Mouse (Mus musculus) forebrain, embryonic 12.5 days (tissue): ENCODE data around the gene Ldhd. TPM values are rescaled to one million over a fixed set of nuclear protein-coding genes. Genes with fewer than 3 reads are reported as not detected.

Source experiments
- ATAC-seq: fragments of 200-750 bp; cut with Nextera tagmentation; 2 replicates; pipeline ENCODE4 v1.8.0; 2017; ENCODE audit warnings: moderate TSS enrichment; ENCODE audit not compliant: low FRiP score
- H3K27ac ChIP-seq: fragments of 300-500 bp; sonication (generic); 2 replicates; pipeline ENCODE4 v1.5.1; 2016; ENCODE audit warnings: mild to moderate bottlenecking
- H3K27me3 ChIP-seq: fragments of 300-500 bp; sonication (generic); 2 replicates; pipeline ENCODE4 v1.6.1; 2016; ENCODE audit warnings: mild to moderate bottlenecking
- H3K36me3 ChIP-seq: fragments of 300-500 bp; sonication (generic); replicated peaks from 2 replicates; pipeline ENCODE4 v1.6.1; 2016; ENCODE audit warnings: mild to moderate bottlenecking
- H3K4me1 ChIP-seq: fragments of 300-500 bp; sonication (generic); 2 replicates; pipeline ENCODE4 v1.6.1; 2016
- H3K4me2 ChIP-seq: fragments of 300-500 bp; sonication (generic); 2 replicates; pipeline ENCODE4 v1.6.1; 2016; ENCODE audit warnings: mild to moderate bottlenecking, moderate library complexity
- H3K4me3 ChIP-seq: fragments of 300-500 bp; sonication (generic); replicated peaks from 2 replicates; pipeline ENCODE4 v1.5.1; 2016; ENCODE audit warnings: mild to moderate bottlenecking
- H3K9ac ChIP-seq: fragments of 300-500 bp; sonication (generic); 2 replicates; pipeline ENCODE4 v1.6.1; 2016; ENCODE audit warnings: mild to moderate bottlenecking
- H3K9me3 ChIP-seq: fragments of 300-500 bp; sonication (generic); 2 replicates; pipeline ENCODE4 v1.6.1; 2016
- WGBS: fragments of 180-500 bp; shearing (Covaris S2); methylation state at CpG from one replicate; pipeline ENCODE4 v1.1.7; 2016; 5-methylcytosine and 5-hydroxymethylcytosine counted together
- polyA plus RNA-seq: library from polyadenylated mRNA; unstranded; fragments of >200 nt; fragmentation: Nextera tagmentation; extraction: Ambion mirVana; gene quantifications from 2 replicates; pipeline ENCODE4 v1.2.1, GENCODE M21; 2016

The Ldhd gene
- polyA plus RNA-seq: 0.24 and 0.50 TPM in 2 replicates

- peak within 1 kb of the TSS; percentile 37 for H3K4me2 ChIP-seq
- 33% methylated on average over 13 of the region's 13 CpGs for WGBS
- H3K27me3 ChIP-seq: no peaks in the 10 kb centered on the region
- 0 out of 2 replicates have a peak, but pooled peaks cover 4% of the 10 kb centered on the region for H3K36me3 ChIP-seq
- H3K27ac ChIP-seq: no peak within 1 kb of the TSS
- H3K4me3 ChIP-seq: peak within 1 kb of the TSS; percentile 19; the same call in 1 of the 2 replicates
- no peaks in the 10 kb centered on the region; the same call in 1 of the 2 replicates for H3K4me1 ChIP-seq
- ATAC-seq: no peak
- 0 out of 2 replicates have a peak within 1 kb of the TSS, but pooled peaks have one; percentile 29 for H3K9ac ChIP-seq
- H3K9me3 ChIP-seq: no peaks in the 10 kb centered on the region
These were observed at the start of gene Ldhd for GRCm38 (mm10) chr8:111630105-111630521. Ldhd (minus strand) TSS chr8:111630374.

GRCm38 (mm10) chr8:111678848-111679247 is 48.7 kb upstream of the Ldhd start:
- Histone ChIP-seq H3K9me3 (0 out of 2 replicates have a peak, but pooled peaks cover 10% of the 10 kb centered on the region), H3K36me3 (no peaks in the 10 kb centered on the region), H3K9ac (no peak overlapping the region), H3K4me1 (no peaks in the 10 kb centered on the region), H3K27ac (no peak overlapping the region), H3K27me3 (no peaks in the 10 kb centered on the region), H3K4me3 (no peak overlapping the region), H3K4me2 (no peak overlapping the region)
- 86% methylated on average over 7 of the region's 7 CpGs for WGBS
- ATAC-seq: no peak

GRCm38 (mm10) chr8:111678111-111678510 is 47.9 kb upstream of the Ldhd start:
- Histone ChIP-seq H3K27me3 (no peaks in the 10 kb centered on the region), H3K9ac (no peak overlapping the region), H3K4me1 (no peaks in the 10 kb centered on the region), H3K27ac (no peak overlapping the region), H3K9me3 (0 out of 2 replicates have a peak, but pooled peaks cover 10% of the 10 kb centered on the region), H3K36me3 (0 out of 2 replicates have a peak, but pooled peaks cover under 1% of the 10 kb centered on the region), H3K4me2 (no peak overlapping the region), H3K4me3 (no peak overlapping the region)
- peak; percentile 46; the same call in 1 of the 2 replicates for ATAC-seq
- WGBS: 30% methylated on average over 3 of the region's 3 CpGs

- peaks cover 14% of the 10 kb centered on the region for H3K36me3 ChIP-seq
- no peaks in the 10 kb centered on the region for H3K27me3 ChIP-seq
- no peaks in the 10 kb centered on the region for H3K4me1 ChIP-seq
- no peak for ATAC-seq
- H3K9me3 ChIP-seq: 0 out of 2 replicates have a peak, but pooled peaks cover 10% of the 10 kb centered on the region
- WGBS: 77% methylated on average over 8 of the region's 8 CpGs
- H3K9ac ChIP-seq: no peak overlapping the region
- H3K4me3 ChIP-seq: no peak overlapping the region
- H3K27ac ChIP-seq: no peak overlapping the region
- no peak overlapping the region for H3K4me2 ChIP-seq
These were observed 46.1 kb upstream of the Ldhd start for GRCm38 (mm10) chr8:111676237-111676636.

- Histone ChIP-seq H3K27me3 (no peaks in the 10 kb centered on the region), H3K4me2 (no peak overlapping the region), H3K27ac (no peak overlapping the region), H3K36me3 (peaks cover 42% of the 10 kb centered on the region), H3K9me3 (no peaks in the 10 kb centered on the region), H3K4me3 (no peak overlapping the region), H3K9ac (no peak overlapping the region), H3K4me1 (no peaks in the 10 kb centered on the region)
- no peak for ATAC-seq
- WGBS: 92% methylated on average over 2 of the region's 2 CpGs
These were observed 36.6 kb upstream of the Ldhd start for GRCm38 (mm10) chr8:111666751-111667150.

GRCm38 (mm10) chr8:111662473-111662872 is 32.3 kb upstream of the Ldhd start:
- peaks cover 2% of the 10 kb centered on the region for H3K4me1 ChIP-seq
- H3K9me3 ChIP-seq: no peaks in the 10 kb centered on the region
- H3K36me3 ChIP-seq: peaks cover 26% of the 10 kb centered on the region
- no peak for ATAC-seq
- H3K4me3 ChIP-seq: no peak overlapping the region
- H3K9ac ChIP-seq: no peak overlapping the region
- no peaks in the 10 kb centered on the region for H3K27me3 ChIP-seq
- 85% methylated on average over 3 of the region's 3 CpGs for WGBS
- H3K4me2 ChIP-seq: no peak overlapping the region
- H3K27ac ChIP-seq: no peak overlapping the region

GRCm38 (mm10) chr8:111658819-111659423 is 28.7 kb upstream of the Ldhd start:
- 92% methylated on average over 6 of the region's 6 CpGs for WGBS
- Histone ChIP-seq H3K36me3 (peaks cover 17% of the 10 kb centered on the region; the same call in 1 of the 2 replicates), H3K4me1 (peaks cover 8% of the 10 kb centered on the region), H3K27ac (no peak overlapping the region), H3K9ac (no peak overlapping the region), H3K27me3 (no peaks in the 10 kb centered on the region), H3K4me2 (no peak overlapping the region), H3K4me3 (no peak overlapping the region), H3K9me3 (no peaks in the 10 kb centered on the region)
- ATAC-seq: no peak

- Histone ChIP-seq H3K9me3 (no peaks in the 10 kb centered on the region), H3K4me3 (no peak overlapping the region), H3K4me1 (peaks cover 8% of the 10 kb centered on the region), H3K9ac (no peak overlapping the region), H3K36me3 (peaks cover 17% of the 10 kb centered on the region; the same call in 1 of the 2 replicates), H3K4me2 (no peak overlapping the region), H3K27ac (no peak overlapping the region), H3K27me3 (no peaks in the 10 kb centered on the region)
- ATAC-seq: no peak
- WGBS: 13% methylated on average over 1 of the region's 1 CpGs
These were observed 27.2 kb upstream of the Ldhd start for GRCm38 (mm10) chr8:111657312-111657854.

- Histone ChIP-seq H3K36me3 (no peaks in the 10 kb centered on the region), H3K27ac (no peak overlapping the region), H3K9ac (no peak overlapping the region), H3K4me1 (peaks cover 15% of the 10 kb centered on the region), H3K9me3 (no peaks in the 10 kb centered on the region), H3K27me3 (no peaks in the 10 kb centered on the region), H3K4me3 (no peak overlapping the region), H3K4me2 (no peak overlapping the region)
- ATAC-seq: no peak
- 99% methylated on average over 2 of the region's 2 CpGs for WGBS
These were observed 23.4 kb upstream of the Ldhd start for GRCm38 (mm10) chr8:111653524-111653923.

- Histone ChIP-seq H3K4me1 (peaks cover 12% of the 10 kb centered on the region), H3K27me3 (no peaks in the 10 kb centered on the region), H3K4me2 (no peak overlapping the region), H3K36me3 (peaks cover 3% of the 10 kb centered on the region; the same call in 1 of the 2 replicates), H3K9ac (no peak overlapping the region), H3K27ac (no peak overlapping the region), H3K4me3 (no peak overlapping the region), H3K9me3 (no peaks in the 10 kb centered on the region)
- 58% methylated on average over 3 of the region's 3 CpGs for WGBS
- ATAC-seq: no peak
These were observed 20.5 kb upstream of the Ldhd start for GRCm38 (mm10) chr8:111650651-111651050.

- no peak for ATAC-seq
- no peak overlapping the region for H3K9ac ChIP-seq
- H3K4me1 ChIP-seq: peaks cover 14% of the 10 kb centered on the region
- no peak overlapping the region for H3K4me3 ChIP-seq
- no peaks in the 10 kb centered on the region for H3K9me3 ChIP-seq
- no peaks in the 10 kb centered on the region for H3K27me3 ChIP-seq
- H3K27ac ChIP-seq: no peak overlapping the region
- WGBS: 58% methylated on average over 2 of the region's 2 CpGs
- H3K4me2 ChIP-seq: no peak overlapping the region
- H3K36me3 ChIP-seq: peaks cover 3% of the 10 kb centered on the region; the same call in 1 of the 2 replicates
These were observed 18.7 kb upstream of the Ldhd start for GRCm38 (mm10) chr8:111648834-111649233.

GRCm38 (mm10) chr8:111645715-111646114 is 15.5 kb upstream of the Ldhd start:
- WGBS: over 99% methylated on average over 8 of the region's 8 CpGs
- no peak for ATAC-seq
- Histone ChIP-seq H3K36me3 (peaks cover 3% of the 10 kb centered on the region; the same call in 1 of the 2 replicates), H3K27me3 (no peaks in the 10 kb centered on the region), H3K27ac (no peak overlapping the region), H3K9me3 (no peaks in the 10 kb centered on the region), H3K4me1 (peaks cover 20% of the 10 kb centered on the region), H3K4me2 (no peak overlapping the region), H3K9ac (no peak overlapping the region), H3K4me3 (no peak overlapping the region)
